Mouse (Mus musculus) heart, postnatal 4 days (tissue): ENCODE data around the gene Ndufb3. TPM values are rescaled to one million over a fixed set of nuclear protein-coding genes. Genes with fewer than 3 reads are reported as not detected.
A peak's percentile ranks its signal among the peaks of the same experiment; 100 is the strongest.
"Not testable (repeated sequence)": the region's sequence is repeated elsewhere in the genome, so short reads cannot be mapped to it uniquely, and the experiment has no call there.

ENCODE experiments used
- DNase-seq: peaks from one replicate; pipeline ENCODE4 v3.0.0; 2021
- total RNA-seq, 2 experiments: library from RNA; stranded (reverse); gene quantifications; 2 replicates each; pipeline ENCODE4 v1.2.3; 2021

The Ndufb3 gene
- 100 to 1,000 TPM; 174 to 189 TPM for total RNA-seq

GRCm38 (mm10) chr1:58586171-58586997 lies at the start of gene Ndufb3, which contains the start of gene Fam126b:
Gene Ndufb3, plus strand, starts transcription at chr1:58586384.
Gene Fam126b, minus strand, starts transcription at chr1:58586323.
- DNase-seq: peak; percentile 90

- DNase-seq: no peak
Measured at GRCm38 (mm10) chr1:58541386-58541785, 44.8 kb upstream of the Ndufb3 start.

GRCm38 (mm10) chr1:58560370-58560769 lies 25.8 kb upstream of the Ndufb3 start:
- not testable (repeated sequence) for DNase-seq

GRCm38 (mm10) chr1:58562455-58562854 lies 23.7 kb upstream of the Ndufb3 start:
- peak; percentile 60 for DNase-seq

GRCm38 (mm10) chr1:58564981-58565380 lies 21.2 kb upstream of the Ndufb3 start:
- no peak for DNase-seq

- no peak for DNase-seq
Measured at GRCm38 (mm10) chr1:58566621-58567020, 19.6 kb upstream of the Ndufb3 start.

- no peak for DNase-seq
Measured at GRCm38 (mm10) chr1:58568456-58569130, 17.6 kb upstream of the Ndufb3 start.

- DNase-seq: no peak
Measured at GRCm38 (mm10) chr1:58570437-58570836, 15.7 kb upstream of the Ndufb3 start.

- DNase-seq: peak; percentile 40
Measured at GRCm38 (mm10) chr1:58579179-58579578, 7.0 kb upstream of the Ndufb3 start.

- no peak for DNase-seq
Measured at GRCm38 (mm10) chr1:58582611-58583010, 3.6 kb upstream of the Ndufb3 start.

GRCm38 (mm10) chr1:58584271-58584670 lies 1.9 kb upstream of the Ndufb3 start:
- DNase-seq: no peak

GRCm38 (mm10) chr1:58585373-58586170 lies 612 bp upstream of the Ndufb3 start:
- no peak for DNase-seq

- no peak for DNase-seq
Measured at GRCm38 (mm10) chr1:58587491-58587890, 1.3 kb downstream of the Ndufb3 start.

GRCm38 (mm10) chr1:58602681-58603080 lies 16.5 kb downstream of the Ndufb3 start:
- DNase-seq: no peak

- DNase-seq: no peak
Measured at GRCm38 (mm10) chr1:58603738-58604137, 17.6 kb downstream of the Ndufb3 start.

GRCm38 (mm10) chr1:58609591-58609990 lies 23.4 kb downstream of the Ndufb3 start:
- DNase-seq: not testable (repeated sequence)

GRCm38 (mm10) chr1:58610166-58610565 lies 24.0 kb downstream of the Ndufb3 start:
- no peak for DNase-seq

GRCm38 (mm10) chr1:58610611-58611010 lies 24.4 kb downstream of the Ndufb3 start:
- no peak for DNase-seq

GRCm38 (mm10) chr1:58613786-58614185 lies 27.6 kb downstream of the Ndufb3 start:
- DNase-seq: peak; percentile 35

GRCm38 (mm10) chr1:58614424-58614823 lies 28.2 kb downstream of the Ndufb3 start:
- DNase-seq: peak; percentile 20

- no peak for DNase-seq
Measured at GRCm38 (mm10) chr1:58615146-58615545, 29.0 kb downstream of the Ndufb3 start.

- DNase-seq: no peak
Measured at GRCm38 (mm10) chr1:58616176-58616575, 30.0 kb downstream of the Ndufb3 start.

- DNase-seq: no peak
Measured at GRCm38 (mm10) chr1:58617076-58617475, 30.9 kb downstream of the Ndufb3 start.
